Mouse (Mus musculus) heart, postnatal 0 days (tissue): ENCODE measurements around the gene Tshr. TPM values are rescaled to one million over a fixed set of nuclear protein-coding genes. Genes with fewer than 3 reads are reported as not detected.

ENCODE experiments used
- ATAC-seq: fragments of 200-750 bp; cut with Nextera tagmentation; 2 replicates; pipeline ENCODE4 v1.8.0; 2017; ENCODE audit warnings: low read depth, moderate number of reproducible peaks, moderate library complexity; ENCODE audit not compliant: insufficient read depth
- DNase-seq: peaks from one replicate; pipeline ENCODE4 v3.0.0-alpha.2; 2016; ENCODE audit warnings: low spot score
- H3K27ac ChIP-seq: fragments of 300-500 bp; sonication (generic); 2 replicates; pipeline ENCODE4 v1.5.1; 2014; ENCODE audit warnings: low read depth, mild to moderate bottlenecking
- H3K27me3 ChIP-seq: fragments of 300-500 bp; sonication (generic); 2 replicates; pipeline ENCODE4 v1.6.1; 2014; ENCODE audit warnings: low read length, mixed read lengths; ENCODE audit not compliant: control insufficient read depth, insufficient read depth
- H3K36me3 ChIP-seq: fragments of 300-500 bp; sonication (generic); replicated peaks from 2 replicates; pipeline ENCODE4 v1.6.1; 2014; ENCODE audit warnings: low read length, mixed read lengths; ENCODE audit not compliant: control insufficient read depth, insufficient read depth
- H3K4me1 ChIP-seq: fragments of 300-500 bp; sonication (generic); 2 replicates; pipeline ENCODE4 v1.6.1; 2014; ENCODE audit warnings: antibody characterized with exemption; ENCODE audit not compliant: control insufficient read depth, insufficient read depth
- H3K4me2 ChIP-seq: fragments of 300-500 bp; sonication (generic); 2 replicates; pipeline ENCODE4 v1.6.1; 2014; ENCODE audit warnings: low read depth, mild to moderate bottlenecking, low read length, moderate library complexity
- H3K4me3 ChIP-seq: fragments of 300-500 bp; sonication (generic); 2 replicates; pipeline ENCODE4 v1.5.1; 2014; ENCODE audit warnings: low read depth, low read length
- H3K9ac ChIP-seq: fragments of 300-500 bp; sonication (generic); replicated peaks from 2 replicates; pipeline ENCODE4 v1.6.1; 2014; ENCODE audit warnings: low read depth, low read length, mixed read lengths
- H3K9me3 ChIP-seq: fragments of 300-500 bp; sonication (generic); replicated peaks from 2 replicates; pipeline ENCODE4 v1.6.1; 2016; ENCODE audit warnings: low read length; ENCODE audit not compliant: control insufficient read depth
- EP300 ChIP-seq: IDR thresholded peaks from 2 replicates; pipeline ENCODE4 v1.6.1; 2016; ENCODE audit warnings: antibody characterized with exemption, low read depth
- WGBS: fragments of 180-500 bp; shearing (Covaris S2); extraction: QIAGEN DNeasy Blood & Tissue Kit; methylation state at CpG from one replicate; pipeline ENCODE4 v1.1.7; 2014; 5-methylcytosine and 5-hydroxymethylcytosine counted together
- polyA plus RNA-seq: library from polyadenylated mRNA; unstranded; fragments of >200 nt; fragmentation: Nextera tagmentation; extraction: Ambion mirVana; gene quantifications from 2 replicates; pipeline ENCODE4 v1.2.1, GENCODE M21; 2015
- total RNA-seq: library from RNA; depleted of rRNA; stranded (reverse); fragments of >200 nt; gene quantifications from 2 replicates; pipeline ENCODE4 v1.2.3, GENCODE M21; 2014; ENCODE audit warnings: low replicate concordance; rRNA removed

Tshr gene
- total and polyA plus RNA-seq, 2 experiments from 2014 or later, result 0.05 TPM; not detected in 1

GRCm38 (mm10) chr12:91592128-91592527, 207.8 kb downstream of the Tshr start:
- DNase-seq (no peak), ATAC-seq (no peak)
- Histone ChIP-seq H3K36me3 (no peaks in the 10 kb centered on the region), H3K9ac (no peak overlapping the region), H3K4me1 (peaks cover 12% of the 10 kb centered on the region), H3K4me2 (no peak overlapping the region), H3K4me3 (no peak overlapping the region), H3K9me3 (no peaks in the 10 kb centered on the region), H3K27ac (no peak overlapping the region), H3K27me3 (no peaks in the 10 kb centered on the region)
- TF ChIP-seq EP300, result no peak
- WGBS, result 93% methylated on average over 3 of the region's 3 CpGs

Other genes with a start within 250 kb of the Tshr start
- gene Cep128, start 154 bp upstream of the Tshr start, total RNA-seq, result 17.4 and 35.9 TPM in 2 replicates
- 15.1 and 17.5 TPM in 2 replicates for gene Cep128, start 154 bp upstream of the Tshr start, polyA plus RNA-seq
- gene Gtf2a1, start 205.9 kb downstream of the Tshr start, total RNA-seq, result 11.2 and 20.0 TPM in 2 replicates
- 17.8 and 18.6 TPM in 2 replicates for gene Gtf2a1, start 205.9 kb downstream of the Tshr start, polyA plus RNA-seq